Mouse (Mus musculus) lung, embryonic 14.5 days (tissue): ENCODE data around the gene Mael. TPM values are rescaled to one million over a fixed set of nuclear protein-coding genes. Genes with fewer than 3 reads are reported as not detected.

Source experiments
- ATAC-seq: fragments of 200-750 bp; cut with Nextera tagmentation; 2 replicates; pipeline ENCODE4 v1.8.0; 2017; ENCODE audit warnings: mild to moderate bottlenecking, moderate TSS enrichment, moderate library complexity; ENCODE audit not compliant: insufficient read depth
- DNase-seq: peaks from one replicate; pipeline ENCODE4 v3.0.0-alpha.2; 2015
- H3K27ac ChIP-seq: fragments of 300-500 bp; sonication (generic); 2 replicates; pipeline ENCODE4 v1.5.1; 2014; ENCODE audit warnings: low read depth, mild to moderate bottlenecking, moderate library complexity
- H3K27me3 ChIP-seq: fragments of 300-500 bp; sonication (generic); 2 replicates; pipeline ENCODE4 v1.6.1; 2014; ENCODE audit warnings: low read length, control low read depth; ENCODE audit not compliant: insufficient read depth
- H3K36me3 ChIP-seq: fragments of 300-500 bp; sonication (generic); 2 replicates; pipeline ENCODE4 v1.6.1; 2014; ENCODE audit warnings: control low read depth; ENCODE audit not compliant: insufficient read depth
- H3K4me1 ChIP-seq: fragments of 300-500 bp; sonication (generic); 2 replicates; pipeline ENCODE4 v1.6.1; 2014; ENCODE audit warnings: antibody characterized with exemption, control low read depth; ENCODE audit not compliant: insufficient read depth
- H3K4me2 ChIP-seq: fragments of 300-500 bp; sonication (generic); 2 replicates; pipeline ENCODE4 v1.6.1; 2014; ENCODE audit warnings: mild to moderate bottlenecking
- H3K4me3 ChIP-seq: fragments of 300-500 bp; sonication (generic); 2 replicates; pipeline ENCODE4 v1.5.1; 2014; ENCODE audit warnings: low read depth, low read length
- H3K9ac ChIP-seq: fragments of 300-500 bp; sonication (generic); 2 replicates; pipeline ENCODE4 v1.6.1; 2014
- H3K9me3 ChIP-seq: fragments of 300-500 bp; sonication (generic); 2 replicates; pipeline ENCODE4 v1.6.1; 2016; ENCODE audit warnings: low read depth, low read length, control low read depth
- CTCF ChIP-seq: IDR thresholded peaks from 2 replicates; pipeline ENCODE4 v1.5.1; 2016; ENCODE audit warnings: antibody characterized with exemption, low read depth
- WGBS: fragments of 180-500 bp; shearing (Covaris S2); extraction: QIAGEN DNeasy Blood & Tissue Kit; methylation state at CpG from one replicate; pipeline ENCODE4 v1.1.7; 2014; 5-methylcytosine and 5-hydroxymethylcytosine counted together
- polyA plus RNA-seq: library from polyadenylated mRNA; unstranded; fragments of >200 nt; fragmentation: Nextera tagmentation; extraction: Ambion mirVana; gene quantifications from 2 replicates; pipeline ENCODE4 v1.2.1, GENCODE M21; 2014

The Mael gene
- polyA plus RNA-seq, 1 experiment from 2014 or later, result not detected

GRCm38 (mm10) chr1:166209371-166209770 is 29.2 kb downstream of the Mael start:
- Histone ChIP-seq H3K4me1 (no peaks in the 10 kb centered on the region), H3K27me3 (no peaks in the 10 kb centered on the region), H3K9ac (no peak overlapping the region), H3K9me3 (no peaks in the 10 kb centered on the region), H3K36me3 (no peaks in the 10 kb centered on the region), H3K4me3 (no peak overlapping the region), H3K4me2 (no peak overlapping the region), H3K27ac (no peak overlapping the region)
- ATAC-seq (no peak), DNase-seq (no peak)
- 60% methylated on average over 6 of the region's 6 CpGs for WGBS
- no peak for TF ChIP-seq CTCF

- Histone ChIP-seq H3K27ac (no peak overlapping the region), H3K4me3 (no peak overlapping the region), H3K4me2 (no peak overlapping the region), H3K36me3 (no peaks in the 10 kb centered on the region), H3K4me1 (no peaks in the 10 kb centered on the region), H3K9me3 (no peaks in the 10 kb centered on the region), H3K27me3 (no peaks in the 10 kb centered on the region), H3K9ac (no peak overlapping the region)
- WGBS, result 62% methylated on average over 3 of the region's 3 CpGs
- DNase-seq, result no peak
- no peak for TF ChIP-seq CTCF
- ATAC-seq, result no peak
Measured at GRCm38 (mm10) chr1:166205159-166205558, 33.4 kb downstream of the Mael start.

- no peak for ATAC-seq
- Histone ChIP-seq H3K27me3 (no peaks in the 10 kb centered on the region), H3K9ac (no peak overlapping the region), H3K9me3 (no peaks in the 10 kb centered on the region), H3K27ac (no peak overlapping the region), H3K4me2 (no peak overlapping the region), H3K36me3 (no peaks in the 10 kb centered on the region), H3K4me1 (no peaks in the 10 kb centered on the region), H3K4me3 (no peak overlapping the region)
- no peak for TF ChIP-seq CTCF
- 51% methylated on average over 5 of the region's 5 CpGs for WGBS
- no peak for DNase-seq
Measured at GRCm38 (mm10) chr1:166204171-166204570, 34.4 kb downstream of the Mael start.

GRCm38 (mm10) chr1:166189821-166190220 is 48.7 kb downstream of the Mael start:
- Histone ChIP-seq H3K4me1 (no peaks in the 10 kb centered on the region), H3K27ac (no peak overlapping the region), H3K9me3 (no peaks in the 10 kb centered on the region), H3K4me3 (no peak overlapping the region), H3K4me2 (no peak overlapping the region), H3K36me3 (no peaks in the 10 kb centered on the region), H3K9ac (no peak overlapping the region), H3K27me3 (no peaks in the 10 kb centered on the region)
- no peak for TF ChIP-seq CTCF
- ATAC-seq (no peak), DNase-seq (no peak)
- 79% methylated on average over 4 of the region's 4 CpGs for WGBS

- no peaks in the 10 kb centered on the region for H3K9me3 ChIP-seq
- H3K27ac ChIP-seq, result no peak overlapping the region
- 73% methylated on average over 5 of the region's 5 CpGs for WGBS
- ATAC-seq (no peak), DNase-seq (no peak)
- no peak overlapping the region for H3K4me2 ChIP-seq
- no peak overlapping the region for H3K9ac ChIP-seq
- no peak for TF ChIP-seq CTCF
- H3K4me3 ChIP-seq, result no peak overlapping the region
- no peaks in the 10 kb centered on the region for H3K27me3 ChIP-seq
- H3K36me3 ChIP-seq, result no peaks in the 10 kb centered on the region
- H3K4me1 ChIP-seq, result no peaks in the 10 kb centered on the region
Measured at GRCm38 (mm10) chr1:166185357-166185756, 53.2 kb downstream of the Mael start.

GRCm38 (mm10) chr1:166184391-166185229 is 53.9 kb downstream of the Mael start:
- Histone ChIP-seq H3K9ac (no peak overlapping the region), H3K9me3 (no peaks in the 10 kb centered on the region), H3K27me3 (no peaks in the 10 kb centered on the region), H3K36me3 (no peaks in the 10 kb centered on the region), H3K4me1 (no peaks in the 10 kb centered on the region), H3K4me3 (no peak overlapping the region), H3K27ac (no peak overlapping the region), H3K4me2 (no peak overlapping the region)
- ATAC-seq, result no peak
- WGBS, result 63% methylated on average over 22 of the region's 22 CpGs
- TF ChIP-seq CTCF, result no peak
- no peak for DNase-seq

- DNase-seq, result peak; percentile 70
- Histone ChIP-seq H3K4me3 (no peak overlapping the region), H3K9ac (no peak overlapping the region), H3K4me2 (no peak overlapping the region), H3K9me3 (no peaks in the 10 kb centered on the region), H3K36me3 (no peaks in the 10 kb centered on the region), H3K27ac (no peak overlapping the region), H3K27me3 (no peaks in the 10 kb centered on the region), H3K4me1 (no peaks in the 10 kb centered on the region)
- 50% methylated on average over 10 of the region's 10 CpGs for WGBS
- no peak for ATAC-seq
- no peak for TF ChIP-seq CTCF
Measured at GRCm38 (mm10) chr1:166182952-166183627, 55.5 kb downstream of the Mael start.
